Mouse (Mus musculus) forebrain, embryonic 14.5 days (tissue): Measurements from ENCODE around the gene Slc16a8. TPM values are rescaled to one million over a fixed set of nuclear protein-coding genes. Genes with fewer than 3 reads are reported as not detected.
A peak's percentile ranks its signal among the peaks of the same experiment; 100 is the strongest.
"Not testable (repeated sequence)": the region's sequence is repeated elsewhere in the genome, so short reads cannot be mapped to it uniquely, and the experiment has no call there.

Experiments used
- ATAC-seq: fragments of 200-750 bp; cut with Nextera tagmentation; 2 replicates; pipeline ENCODE4 v1.8.0; 2017; ENCODE audit warnings: mild to moderate bottlenecking, moderate library complexity
- DNase-seq: peaks from one replicate; pipeline ENCODE4 v3.0.0-alpha.2; 2015; ENCODE audit warnings: low spot score
- H3K27ac ChIP-seq: fragments of 300-500 bp; sonication (generic); 2 replicates; pipeline ENCODE4 v1.5.1; 2014; ENCODE audit warnings: low read depth, mild to moderate bottlenecking, control low read depth, low read length, moderate library complexity
- H3K27me3 ChIP-seq: fragments of 300-500 bp; sonication (generic); replicated peaks from 2 replicates; pipeline ENCODE4 v1.6.1; 2014; ENCODE audit warnings: low read length, control low read depth, mixed read lengths; ENCODE audit not compliant: control insufficient read depth, insufficient read depth
- H3K36me3 ChIP-seq: fragments of 300-500 bp; sonication (generic); 2 replicates; pipeline ENCODE4 v1.6.1; 2014; ENCODE audit warnings: low read length, control low read depth; ENCODE audit not compliant: control insufficient read depth, insufficient read depth
- H3K4me1 ChIP-seq: fragments of 300-500 bp; sonication (generic); 2 replicates; pipeline ENCODE4 v1.6.1; 2014; ENCODE audit warnings: antibody characterized with exemption, low read length, control low read depth; ENCODE audit not compliant: control insufficient read depth, insufficient read depth
- H3K4me2 ChIP-seq: fragments of 300-500 bp; sonication (generic); 2 replicates; pipeline ENCODE4 v1.6.1; 2014; ENCODE audit warnings: mild to moderate bottlenecking, control low read depth, low read length
- H3K4me3 ChIP-seq: fragments of 300-500 bp; sonication (generic); 2 replicates; pipeline ENCODE4 v1.5.1; 2014; ENCODE audit warnings: low read depth, low read length, control low read depth
- H3K9ac ChIP-seq: fragments of 300-500 bp; sonication (generic); 2 replicates; pipeline ENCODE4 v1.6.1; 2014; ENCODE audit warnings: mild to moderate bottlenecking, low read length, control low read depth, moderate library complexity
- H3K9me3 ChIP-seq: fragments of 300-500 bp; sonication (generic); replicated peaks from 2 replicates; pipeline ENCODE4 v1.6.1; 2016; ENCODE audit warnings: low read length, control low read depth, mixed read lengths; ENCODE audit not compliant: control insufficient read depth
- WGBS: fragments of 180-500 bp; shearing (Covaris S2); extraction: QIAGEN DNeasy Blood & Tissue Kit; methylation state at CpG from one replicate; pipeline ENCODE4 v1.1.7; 2014; 5-methylcytosine and 5-hydroxymethylcytosine counted together
- polyA plus RNA-seq: library from polyadenylated mRNA; unstranded; fragments of >200 nt; fragmentation: Nextera tagmentation; extraction: Ambion mirVana; gene quantifications from 2 replicates; pipeline ENCODE4 v1.2.1, GENCODE M21; 2014

Gene Slc16a8
- polyA plus RNA-seq, 1 experiment from 2014 or later, result 0.60 TPM

DNA sequence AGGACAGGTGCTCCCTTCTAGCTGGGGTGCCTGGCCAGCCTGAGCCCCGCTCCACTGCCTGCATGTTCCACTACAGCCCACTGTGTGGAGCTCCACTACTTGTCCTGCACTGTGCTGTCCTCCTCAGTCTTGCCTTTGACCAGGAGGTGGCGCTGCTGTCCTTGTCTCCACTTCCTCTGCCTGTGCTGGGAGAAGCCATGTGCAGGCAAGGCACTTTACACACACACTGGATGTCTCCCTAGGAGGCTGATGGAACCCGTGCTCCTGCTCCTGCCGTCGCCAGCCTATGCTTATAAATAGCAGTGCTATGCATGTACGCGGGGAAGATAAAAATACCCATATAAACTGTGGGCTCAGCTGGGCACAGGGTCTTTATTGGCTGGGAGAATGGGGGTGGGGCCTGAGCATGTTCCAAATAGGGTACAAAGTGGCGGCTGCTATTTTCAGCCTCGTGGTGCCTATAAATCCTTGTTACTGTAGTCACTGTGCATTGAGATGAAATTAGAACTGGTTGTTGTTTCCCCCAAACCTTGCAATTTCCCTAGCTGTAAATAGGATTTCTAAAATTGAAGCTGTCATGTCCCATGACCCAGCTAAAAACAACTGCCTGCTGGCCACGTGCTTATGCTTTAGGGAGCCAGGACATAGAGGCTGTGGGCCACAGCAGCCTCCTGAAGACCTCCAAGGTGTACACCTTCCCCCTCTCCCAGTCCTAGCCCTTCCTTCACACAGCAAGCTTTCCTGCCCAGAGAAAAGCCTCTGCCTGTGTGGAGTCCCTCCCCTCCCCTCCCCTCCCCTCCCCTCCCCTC is 11.1 kb downstream of the Slc16a8 start:
- ATAC-seq (peak; percentile 99), DNase-seq (peak; percentile 97)
- Histone ChIP-seq H3K36me3 (peaks cover 67% of the 10 kb centered on the region), H3K27me3 (no peaks in the 10 kb centered on the region), H3K9ac (no peak overlapping the region), H3K4me3 (no peak overlapping the region), H3K9me3 (no peaks in the 10 kb centered on the region), H3K4me1 (no peaks in the 10 kb centered on the region), H3K4me2 (0 out of 2 replicates have a peak overlapping the region, but pooled peaks have one; percentile 14), H3K27ac (peak overlapping the region; percentile 52; the same call in 1 of the 2 replicates)
- 21% methylated on average over 10 of the region's 10 CpGs for WGBS

- H3K27ac ChIP-seq, result no peak overlapping the region
- peaks cover 68% of the 10 kb centered on the region for H3K36me3 ChIP-seq
- DNase-seq, result no peak
- ATAC-seq, result no peak
- no peak overlapping the region for H3K4me3 ChIP-seq
- 75% methylated on average over 13 of the region's 13 CpGs for WGBS
- H3K4me1 ChIP-seq, result no peaks in the 10 kb centered on the region
- no peak overlapping the region for H3K4me2 ChIP-seq
- no peak overlapping the region for H3K9ac ChIP-seq
- no peaks in the 10 kb centered on the region for H3K9me3 ChIP-seq
- H3K27me3 ChIP-seq, result no peaks in the 10 kb centered on the region
Observed at GRCm38 (mm10) chr15:79242574-79243233, 11.9 kb downstream of the Slc16a8 start.

- no peak for DNase-seq
- no peak for ATAC-seq
- peaks cover 71% of the 10 kb centered on the region for H3K36me3 ChIP-seq
- no peaks in the 10 kb centered on the region for H3K4me1 ChIP-seq
- H3K9me3 ChIP-seq, result no peaks in the 10 kb centered on the region
- no peaks in the 10 kb centered on the region for H3K27me3 ChIP-seq
- 80% methylated on average over 6 of the region's 6 CpGs for WGBS
- H3K27ac ChIP-seq, result no peak overlapping the region
- H3K9ac ChIP-seq, result no peak overlapping the region
- H3K4me2 ChIP-seq, result no peak overlapping the region
- no peak overlapping the region for H3K4me3 ChIP-seq
Observed at GRCm38 (mm10) chr15:79238036-79238435, 16.5 kb downstream of the Slc16a8 start.

- no peak overlapping the region for H3K4me2 ChIP-seq
- H3K27ac ChIP-seq, result no peak overlapping the region
- WGBS, result 79% methylated on average over 9 of the region's 9 CpGs
- no peaks in the 10 kb centered on the region for H3K27me3 ChIP-seq
- DNase-seq, result no peak
- H3K9ac ChIP-seq, result no peak overlapping the region
- H3K4me1 ChIP-seq, result no peaks in the 10 kb centered on the region
- no peaks in the 10 kb centered on the region for H3K9me3 ChIP-seq
- ATAC-seq, result no peak
- no peak overlapping the region for H3K4me3 ChIP-seq
- peaks cover 74% of the 10 kb centered on the region for H3K36me3 ChIP-seq
Observed at GRCm38 (mm10) chr15:79235268-79235667, 19.3 kb downstream of the Slc16a8 start.

DNA sequence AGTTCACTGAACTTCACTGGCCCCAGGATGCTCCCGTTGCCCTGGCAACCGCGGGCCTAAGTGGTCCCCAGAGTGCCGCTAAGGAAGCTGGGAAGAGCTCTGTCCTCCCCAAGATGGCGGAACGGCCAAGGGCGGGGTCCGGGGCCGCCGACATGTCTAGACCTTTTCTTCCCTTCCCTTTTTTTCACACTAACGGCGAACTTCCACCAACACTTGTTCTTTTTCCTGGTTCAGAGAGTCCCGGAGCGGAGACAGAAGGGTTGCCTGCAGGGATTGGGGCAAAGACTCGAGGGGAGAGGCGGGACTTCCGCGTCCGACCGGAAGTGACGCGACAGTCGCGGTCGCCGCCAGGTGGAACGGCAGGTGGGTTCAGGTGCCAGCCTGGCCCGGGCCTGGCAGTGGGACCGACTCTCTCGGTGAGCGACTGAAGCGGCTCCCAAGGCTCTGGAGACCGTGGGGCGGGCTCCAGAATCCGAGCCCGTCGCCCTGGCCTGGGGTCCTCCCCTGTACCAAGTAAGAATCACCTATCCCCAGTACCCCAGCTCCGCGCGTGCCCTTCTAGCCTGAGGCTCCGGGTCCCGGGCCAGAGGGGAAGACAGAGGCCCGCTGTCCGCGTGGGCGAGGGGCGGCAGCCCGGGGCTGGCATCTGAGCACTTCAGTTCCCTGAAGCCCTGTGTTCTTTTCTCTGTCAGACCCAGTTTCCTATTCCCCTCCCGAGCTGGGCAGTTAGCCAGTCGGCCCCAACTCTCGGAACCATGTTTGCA is 25.3 kb downstream of the Slc16a8 start, which contains the start of the genes Pick1 and Gm49486:
Pick1 (plus strand) TSS at position 116 of the 764 bp plus-strand sequence.
Gm49486 (plus strand) TSS at position 334 of the 764 bp plus-strand sequence.
- Histone ChIP-seq H3K4me1 (peaks cover 4% of the 10 kb centered on the region; the same call in 1 of the 2 replicates), H3K4me2 (peak within 1 kb of the TSS; percentile 58), H3K4me3 (peak within 1 kb of the TSS; percentile 56), H3K36me3 (peaks cover 21% of the 10 kb centered on the region), H3K9me3 (no peaks in the 10 kb centered on the region), H3K9ac (peak within 1 kb of the TSS; percentile 73), H3K27me3 (no peaks in the 10 kb centered on the region), H3K27ac (peak within 1 kb of the TSS; percentile 95)
- DNase-seq (peak; percentile 92), ATAC-seq (peak; percentile 92)
- WGBS, result under 1% methylated on average over 51 of the region's 51 CpGs

DNA sequence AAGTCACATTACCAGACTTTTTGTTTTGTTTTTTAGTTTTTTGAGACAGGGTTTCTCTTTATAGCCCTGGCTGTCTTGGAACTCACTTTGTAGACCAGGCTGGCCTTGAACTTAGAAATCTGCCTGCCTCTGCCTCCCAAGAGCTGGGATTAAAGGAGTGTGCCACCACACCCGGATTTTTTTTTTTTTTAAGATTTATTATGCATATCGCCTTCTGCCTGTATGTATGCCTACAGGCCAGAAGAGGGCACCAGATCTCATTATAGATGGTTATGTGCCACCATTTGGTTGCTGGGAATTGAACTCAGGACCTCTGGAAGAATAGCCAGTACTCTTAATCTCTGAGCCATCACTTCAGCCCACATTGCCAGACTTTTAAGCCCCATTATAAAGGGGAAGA is 28.8 kb downstream of the Slc16a8 start:
- not testable (repeated sequence) for H3K4me3 ChIP-seq, H3K27ac ChIP-seq, H3K27me3 ChIP-seq, ATAC-seq, H3K36me3 ChIP-seq, H3K9me3 ChIP-seq, H3K9ac ChIP-seq, H3K4me1 ChIP-seq, H3K4me2 ChIP-seq, DNase-seq
- 78% methylated on average over 2 of the region's 2 CpGs for WGBS

- ATAC-seq, result peak; percentile 38
- Histone ChIP-seq H3K27ac (no peak overlapping the region), H3K4me1 (peaks cover 2% of the 10 kb centered on the region; the same call in 1 of the 2 replicates), H3K4me2 (no peak overlapping the region), H3K27me3 (no peaks in the 10 kb centered on the region), H3K4me3 (no peak overlapping the region), H3K9ac (no peak overlapping the region), H3K9me3 (no peaks in the 10 kb centered on the region), H3K36me3 (no peaks in the 10 kb centered on the region)
- WGBS, result 4% methylated on average over 5 of the region's 5 CpGs
- peak; percentile 82 for DNase-seq
Observed at GRCm38 (mm10) chr15:79224685-79225084, 29.9 kb downstream of the Slc16a8 start.

DNA sequence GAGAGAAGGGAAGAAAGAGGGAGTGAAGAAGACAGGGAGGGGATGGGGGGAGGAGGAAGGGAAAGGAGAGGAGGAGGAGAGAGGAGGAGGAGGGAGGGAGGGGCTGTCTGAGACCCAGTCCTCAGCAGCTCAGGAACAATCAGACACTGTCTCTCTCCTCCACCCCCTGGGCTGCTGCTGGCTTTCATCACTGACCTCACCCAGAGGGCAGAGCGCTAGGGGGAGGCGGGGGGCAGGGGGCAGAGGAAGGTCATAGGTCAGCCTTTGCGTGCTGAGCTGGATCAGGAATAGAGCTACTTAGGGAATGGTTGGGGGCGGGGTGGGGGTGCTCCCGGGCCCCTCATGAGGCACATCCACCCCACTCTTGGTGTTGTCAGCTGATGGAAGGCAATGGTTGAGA is 30.9 kb downstream of the Slc16a8 start:
- DNase-seq, result no peak
- H3K36me3 ChIP-seq, result no peaks in the 10 kb centered on the region
- no peaks in the 10 kb centered on the region for H3K9me3 ChIP-seq
- H3K4me3 ChIP-seq, result no peak overlapping the region
- H3K4me2 ChIP-seq, result no peak overlapping the region
- no peak overlapping the region for H3K27ac ChIP-seq
- ATAC-seq, result no peak
- no peaks in the 10 kb centered on the region for H3K4me1 ChIP-seq
- H3K27me3 ChIP-seq, result no peaks in the 10 kb centered on the region
- H3K9ac ChIP-seq, result no peak overlapping the region
- 15% methylated on average over 5 of the region's 5 CpGs for WGBS
